Mouse (Mus musculus): ENCODE measurements around the gene Kidins220. TPM values are rescaled to one million over a fixed set of nuclear protein-coding genes. Genes with fewer than 3 reads are reported as not detected.

The Kidins220 gene
- polyA plus RNA-seq, 1 experiment from 2014 or later: 121 TPM

GRCm38 (mm10) chr12:25083260-25084178 is 108.8 kb downstream of the Kidins220 start:
- WGBS: 37% methylated on average over 26 of the region's 26 CpGs
- Histone ChIP-seq H3K36me3 (no peaks in the 10 kb centered on the region), H3K9ac (no peak overlapping the region), H3K4me3 (no peak overlapping the region), H3K27ac (no peak overlapping the region), H3K4me2 (0 out of 2 replicates have a peak overlapping the region, but pooled peaks have one; percentile 5), H3K9me3 (no peaks in the 10 kb centered on the region), H3K4me1 (replicated peaks) (no peaks in the 10 kb centered on the region), H3K27me3 (0 out of 2 replicates have a peak, but pooled peaks cover 15% of the 10 kb centered on the region)
- no peak for ATAC-seq (ENCODE audit: low FRiP score)

GRCm38 (mm10) chr12:25086966-25087365 is 112.2 kb downstream of the Kidins220 start:
- H3K27ac ChIP-seq: no peak overlapping the region
- 78% methylated on average over 4 of the region's 4 CpGs for WGBS
- no peak overlapping the region for H3K4me3 ChIP-seq
- H3K4me1 ChIP-seq (replicated peaks): no peaks in the 10 kb centered on the region; the same call in 1 of the 2 replicates
- H3K9ac ChIP-seq: no peak overlapping the region
- H3K36me3 ChIP-seq: no peaks in the 10 kb centered on the region
- no peak overlapping the region for H3K4me2 ChIP-seq
- 0 out of 2 replicates have a peak, but pooled peaks cover 14% of the 10 kb centered on the region for H3K27me3 ChIP-seq
- H3K9me3 ChIP-seq: no peaks in the 10 kb centered on the region
- ATAC-seq (ENCODE audit: low FRiP score): no peak

GRCm38 (mm10) chr12:25089433-25089832 is 114.7 kb downstream of the Kidins220 start:
- Histone ChIP-seq H3K4me1 (replicated peaks) (peaks cover 19% of the 10 kb centered on the region), H3K27ac (no peak overlapping the region), H3K27me3 (peaks cover 16% of the 10 kb centered on the region; the same call in 1 of the 2 replicates), H3K9me3 (no peaks in the 10 kb centered on the region), H3K36me3 (no peaks in the 10 kb centered on the region), H3K4me2 (no peak overlapping the region), H3K4me3 (no peak overlapping the region), H3K9ac (no peak overlapping the region)
- WGBS: 71% methylated on average over 1 of the region's 1 CpGs
- no peak for ATAC-seq (ENCODE audit: low FRiP score)

- 7% methylated on average over 25 of the region's 25 CpGs for WGBS
- Histone ChIP-seq H3K36me3 (no peaks in the 10 kb centered on the region), H3K4me1 (replicated peaks) (peaks cover 35% of the 10 kb centered on the region), H3K4me2 (peak overlapping the region; percentile 66), H3K4me3 (peak overlapping the region; percentile 40), H3K9ac (peak overlapping the region; percentile 66; the same call in 1 of the 2 replicates), H3K9me3 (no peaks in the 10 kb centered on the region), H3K27me3 (peaks cover 10% of the 10 kb centered on the region; the same call in 1 of the 2 replicates), H3K27ac (no peak overlapping the region)
- 0 out of 2 replicates have a peak, but pooled peaks have one; percentile 29 for ATAC-seq (ENCODE audit: low FRiP score)
These were observed 117.4 kb downstream of the Kidins220 start for GRCm38 (mm10) chr12:25092027-25092704.

- Histone ChIP-seq H3K9ac (peak overlapping the region; percentile 66), H3K27ac (0 out of 2 replicates have a peak overlapping the region, but pooled peaks have one; percentile 35), H3K4me1 (replicated peaks) (peaks cover 41% of the 10 kb centered on the region), H3K36me3 (no peaks in the 10 kb centered on the region), H3K4me2 (peak overlapping the region; percentile 66), H3K27me3 (peaks cover 6% of the 10 kb centered on the region; the same call in 1 of the 2 replicates), H3K4me3 (peak overlapping the region; percentile 40), H3K9me3 (no peaks in the 10 kb centered on the region)
- ATAC-seq (ENCODE audit: low FRiP score): no peak
- 2% methylated on average over 17 of the region's 17 CpGs for WGBS
These were observed 118.1 kb downstream of the Kidins220 start for GRCm38 (mm10) chr12:25092751-25093211.

- Histone ChIP-seq H3K36me3 (no peaks in the 10 kb centered on the region), H3K4me3 (peak overlapping the region; percentile 40), H3K27me3 (peaks cover 6% of the 10 kb centered on the region; the same call in 1 of the 2 replicates), H3K27ac (peak overlapping the region; percentile 35; the same call in 1 of the 2 replicates), H3K4me2 (peak overlapping the region; percentile 66), H3K9me3 (no peaks in the 10 kb centered on the region), H3K9ac (peak overlapping the region; percentile 66), H3K4me1 (replicated peaks) (peaks cover 46% of the 10 kb centered on the region)
- no peak for ATAC-seq (ENCODE audit: low FRiP score)
- WGBS: 9% methylated on average over 11 of the region's 11 CpGs
These were observed 118.6 kb downstream of the Kidins220 start for GRCm38 (mm10) chr12:25093241-25093774.

GRCm38 (mm10) chr12:25094621-25095521 is 120.1 kb downstream of the Kidins220 start:
- Histone ChIP-seq H3K27me3 (peaks cover 6% of the 10 kb centered on the region; the same call in 1 of the 2 replicates), H3K4me3 (peak overlapping the region; percentile 78), H3K4me1 (replicated peaks) (peaks cover 58% of the 10 kb centered on the region), H3K36me3 (no peaks in the 10 kb centered on the region), H3K4me2 (peak overlapping the region; percentile 95), H3K9me3 (no peaks in the 10 kb centered on the region), H3K9ac (peak overlapping the region; percentile 90), H3K27ac (peak overlapping the region; percentile 81)
- no peak for ATAC-seq (ENCODE audit: low FRiP score)
- under 1% methylated on average over 22 of the region's 22 CpGs for WGBS

GRCm38 (mm10) chr12:25095538-25095937 is 120.8 kb downstream of the Kidins220 start:
- H3K4me1 ChIP-seq (replicated peaks): peaks cover 65% of the 10 kb centered on the region
- H3K36me3 ChIP-seq: no peaks in the 10 kb centered on the region
- ATAC-seq (ENCODE audit: low FRiP score): peak; percentile 4; the same call in 1 of the 2 replicates

GRCm38 (mm10) chr12:25095974-25096639 is 121.4 kb downstream of the Kidins220 start:
- peak; percentile 88 for ATAC-seq (ENCODE audit: low FRiP score)
- 0% methylated on average over 41 of the region's 41 CpGs for WGBS
- Histone ChIP-seq H3K36me3 (no peaks in the 10 kb centered on the region), H3K27me3 (peaks cover 6% of the 10 kb centered on the region; the same call in 1 of the 2 replicates), H3K4me2 (peak overlapping the region; percentile 95), H3K4me3 (peak overlapping the region; percentile 78), H3K9ac (peak overlapping the region; percentile 90), H3K27ac (peak overlapping the region; percentile 95), H3K4me1 (replicated peaks) (peaks cover 70% of the 10 kb centered on the region), H3K9me3 (no peaks in the 10 kb centered on the region)

More at GRCm38 (mm10) chr12:25095538-25095937, 120.8 kb downstream of the Kidins220 start:
- peaks cover 6% of the 10 kb centered on the region; the same call in 1 of the 2 replicates for H3K27me3 ChIP-seq
- peak overlapping the region; percentile 95 for H3K4me2 ChIP-seq
- peak overlapping the region; percentile 90 for H3K9ac ChIP-seq
- under 1% methylated on average over 19 of the region's 19 CpGs for WGBS
- peak overlapping the region; percentile 78 for H3K4me3 ChIP-seq
- no peaks in the 10 kb centered on the region for H3K9me3 ChIP-seq
- peak overlapping the region; percentile 81 for H3K27ac ChIP-seq

- peak overlapping the region; percentile 78 for H3K4me3 ChIP-seq
These were observed 121.9 kb downstream of the Kidins220 start for GRCm38 (mm10) chr12:25096640-25097051.

GRCm38 (mm10) chr12:25097052-25097209 is 122.2 kb downstream of the Kidins220 start, which contains the start of gene Id2:
Id2 (minus strand) TSS chr12:25097140.
- Histone ChIP-seq H3K27ac (peak within 1 kb of the TSS; percentile 95), H3K36me3 (no peaks in the 10 kb centered on the region), H3K4me2 (peak within 1 kb of the TSS; percentile 95), H3K4me1 (replicated peaks) (peaks cover 73% of the 10 kb centered on the region), H3K9me3 (no peaks in the 10 kb centered on the region), H3K9ac (peak within 1 kb of the TSS; percentile 90), H3K4me3 (peak within 1 kb of the TSS; percentile 78), H3K27me3 (peaks cover 9% of the 10 kb centered on the region; the same call in 1 of the 2 replicates)
- 3% methylated on average over 1 of the region's 1 CpGs for WGBS
- no peak for ATAC-seq (ENCODE audit: low FRiP score)

More at GRCm38 (mm10) chr12:25096640-25097051, 121.9 kb downstream of the Kidins220 start:
- no peak for ATAC-seq (ENCODE audit: low FRiP score)
- Histone ChIP-seq H3K4me2 (peak overlapping the region; percentile 95), H3K4me1 (replicated peaks) (peaks cover 73% of the 10 kb centered on the region), H3K27me3 (peaks cover 9% of the 10 kb centered on the region; the same call in 1 of the 2 replicates), H3K36me3 (no peaks in the 10 kb centered on the region), H3K9me3 (no peaks in the 10 kb centered on the region), H3K9ac (peak overlapping the region; percentile 90), H3K27ac (peak overlapping the region; percentile 95)
- 2% methylated on average over 15 of the region's 15 CpGs for WGBS
